Mouse (Mus musculus): ENCODE measurements at regions not wholly inside any gene's neighbourhood (a gene's known extent, or its start where the extent isn't known, plus 50 kb on each side); places are given as distances from the start of the nearest gene placed in this dataset. TPM values are rescaled to one million over a fixed set of nuclear protein-coding genes. Genes with fewer than 3 reads are reported as not detected.

DNA sequence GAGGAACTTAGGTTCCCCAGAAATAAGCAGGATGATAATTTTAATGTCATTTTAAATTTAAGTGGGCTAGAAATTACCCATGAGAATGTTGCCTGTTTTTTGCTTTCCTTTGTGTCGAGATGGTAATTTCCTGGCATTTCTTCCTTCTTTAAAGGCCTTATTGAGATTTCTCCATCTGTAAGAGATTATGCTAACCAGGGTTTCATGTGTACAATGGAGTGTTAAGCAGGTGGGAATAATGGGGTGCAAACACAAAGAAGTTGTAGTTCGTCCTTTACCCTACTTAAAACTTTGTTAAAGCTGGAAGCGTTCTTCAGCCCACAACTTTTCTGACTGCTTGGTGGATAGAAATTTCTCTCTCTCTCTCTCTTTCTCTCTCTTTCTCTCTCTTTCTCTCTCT is 77.8 kb upstream of the Zfp64 start:
- Histone ChIP-seq H3K9ac (no peak overlapping the region), H3K4me2 (no peak overlapping the region), H3K4me1 (replicated peaks) (no peaks in the 10 kb centered on the region), H3K27ac (replicated peaks) (no peak overlapping the region), H3K9me3 (replicated peaks) (no peaks in the 10 kb centered on the region), H3K36me3 (replicated peaks) (no peaks in the 10 kb centered on the region), H3K4me3 (replicated peaks) (no peak overlapping the region), H3K27me3 (no peaks in the 10 kb centered on the region)
- 60% methylated on average over 3 of the region's 3 CpGs for WGBS (ENCODE audit: insufficient replicate concordance)
- no peak for ATAC-seq (ENCODE audit: insufficient read depth)

DNA sequence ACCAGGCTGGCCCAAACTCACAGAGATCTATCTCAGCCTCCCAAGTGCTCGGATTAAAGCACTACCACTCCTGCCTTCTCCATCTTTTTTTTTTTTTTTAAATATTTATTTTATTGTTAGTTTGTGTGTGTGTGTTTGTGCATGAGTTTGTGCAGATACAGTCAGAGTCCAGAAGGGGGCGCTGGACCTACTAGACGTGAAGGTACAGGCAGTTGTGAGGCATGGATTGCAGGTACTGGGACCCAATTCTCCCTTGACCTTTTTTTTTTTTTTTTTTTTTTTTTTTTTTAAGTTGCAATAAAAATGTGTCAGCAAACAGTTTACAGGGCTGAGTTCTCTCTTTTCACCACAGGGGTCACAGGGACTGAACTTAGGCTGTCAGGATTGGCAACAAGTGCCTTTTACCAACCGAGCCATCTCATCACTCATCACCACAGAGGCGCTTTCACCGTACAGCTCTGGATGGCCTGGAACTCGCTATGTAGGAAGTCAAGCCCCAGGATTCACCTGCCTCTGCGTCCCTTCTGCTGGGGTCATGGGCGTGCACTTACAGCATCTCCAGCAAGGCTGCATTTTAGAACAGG is 73.2 kb upstream of the Zfp64 start:
- H3K9ac ChIP-seq = no peak overlapping the region
- whole genome bisulfite sequencing (ENCODE audit: insufficient replicate concordance) = 58% methylated on average over 9 of the region's 9 CpGs
- no peak overlapping the region for H3K4me3 ChIP-seq (replicated peaks)
- H3K4me2 ChIP-seq = no peak overlapping the region
- ATAC-seq (ENCODE audit: insufficient read depth) = no peak
- H3K27me3 ChIP-seq = no peaks in the 10 kb centered on the region
- no peaks in the 10 kb centered on the region for H3K4me1 ChIP-seq (replicated peaks)
- H3K27ac ChIP-seq (replicated peaks) = no peak overlapping the region
- no peaks in the 10 kb centered on the region for H3K36me3 ChIP-seq (replicated peaks)
- H3K9me3 ChIP-seq (replicated peaks) = no peaks in the 10 kb centered on the region

DNA sequence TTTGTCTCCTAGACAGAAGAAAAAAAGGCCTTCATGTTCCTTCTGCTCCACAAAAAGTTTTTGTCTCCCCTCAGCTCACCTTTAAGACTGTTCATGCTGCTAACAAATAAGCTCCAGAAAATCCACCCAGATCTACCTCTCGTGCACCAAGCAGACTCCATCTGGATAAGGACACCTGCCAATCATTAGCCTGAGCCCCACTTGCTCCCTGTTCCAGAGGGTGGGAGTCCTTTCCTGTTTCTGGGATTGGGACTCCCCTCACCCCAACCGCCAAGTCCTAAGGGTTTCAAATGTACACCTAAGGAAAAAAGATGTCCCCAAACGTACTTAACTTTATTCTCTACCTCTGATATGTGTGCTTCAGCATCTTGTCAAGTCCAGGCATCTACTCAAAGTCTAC is 63.6 kb upstream of the Zfp64 start:
- no peak for ATAC-seq (ENCODE audit: insufficient read depth)
- Histone ChIP-seq H3K4me1 (replicated peaks) (no peaks in the 10 kb centered on the region), H3K4me2 (no peak overlapping the region), H3K27ac (replicated peaks) (no peak overlapping the region), H3K27me3 (no peaks in the 10 kb centered on the region), H3K36me3 (replicated peaks) (no peaks in the 10 kb centered on the region), H3K4me3 (replicated peaks) (no peak overlapping the region), H3K9ac (no peak overlapping the region), H3K9me3 (replicated peaks) (no peaks in the 10 kb centered on the region)
- WGBS (ENCODE audit: insufficient replicate concordance) = 55% methylated on average over 3 of the region's 3 CpGs

DNA sequence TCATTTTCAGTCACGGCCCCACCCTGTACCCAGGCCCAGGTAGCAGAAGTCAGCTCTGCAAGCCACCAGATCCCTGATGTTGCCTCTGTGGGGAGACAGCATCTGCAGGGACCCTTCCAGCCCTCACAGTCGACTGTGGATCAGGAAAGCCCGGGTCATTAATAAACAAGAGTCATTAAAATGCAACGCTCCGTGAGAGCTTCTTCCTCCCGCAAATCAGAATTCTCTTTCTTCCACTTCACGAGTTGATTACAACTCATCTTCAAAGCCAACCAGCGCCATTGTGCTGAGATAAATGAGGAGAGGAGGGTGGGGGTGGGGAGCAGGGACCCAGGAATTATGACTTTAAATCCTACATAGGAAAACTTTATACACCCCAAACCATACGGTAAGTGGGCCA is 54.9 kb upstream of the Zfp64 start:
- H3K27ac ChIP-seq (replicated peaks) = no peak overlapping the region

DNA sequence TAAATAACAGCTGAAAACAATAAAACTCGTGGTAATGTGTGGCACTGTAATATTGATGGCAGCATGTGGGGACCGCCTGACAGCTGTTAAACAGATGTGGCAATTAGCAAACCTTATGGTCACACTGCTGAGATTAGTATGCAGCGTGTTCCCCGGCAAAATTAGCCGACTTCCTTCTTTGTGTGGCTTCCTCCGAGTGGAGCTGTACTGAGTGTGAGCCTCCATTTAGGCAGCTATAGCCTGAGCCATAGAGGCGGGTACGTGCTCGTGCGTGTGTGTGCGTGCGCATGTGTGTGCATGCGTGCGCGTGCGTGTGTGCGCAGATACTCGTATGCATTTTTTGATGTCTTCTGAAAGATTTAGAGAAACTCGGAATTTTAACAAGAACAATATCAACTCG is 53.4 kb upstream of the Zfp64 start:
- no peak overlapping the region for H3K4me2 ChIP-seq
- H3K4me1 ChIP-seq (replicated peaks) = no peaks in the 10 kb centered on the region
- H3K4me3 ChIP-seq (replicated peaks) = no peak overlapping the region
- 44% methylated on average over 20 of the region's 20 CpGs for WGBS (ENCODE audit: insufficient replicate concordance)
- H3K9ac ChIP-seq = no peak overlapping the region
- no peak overlapping the region for H3K27ac ChIP-seq (replicated peaks)
- ATAC-seq (ENCODE audit: insufficient read depth) = no peak
- no peaks in the 10 kb centered on the region for H3K36me3 ChIP-seq (replicated peaks)
- H3K27me3 ChIP-seq = peaks cover 13% of the 10 kb centered on the region; the same call in 1 of the 2 replicates
- H3K9me3 ChIP-seq (replicated peaks) = no peaks in the 10 kb centered on the region

More for the DNA sequence above, 54.9 kb upstream of the Zfp64 start:
- Histone ChIP-seq H3K9me3 (replicated peaks) (no peaks in the 10 kb centered on the region), H3K4me3 (replicated peaks) (no peak overlapping the region), H3K4me1 (replicated peaks) (no peaks in the 10 kb centered on the region), H3K36me3 (replicated peaks) (no peaks in the 10 kb centered on the region), H3K4me2 (no peak overlapping the region), H3K9ac (no peak overlapping the region), H3K27me3 (peaks cover 13% of the 10 kb centered on the region; the same call in 1 of the 2 replicates)
- WGBS (ENCODE audit: insufficient replicate concordance) = 61% methylated on average over 9 of the region's 9 CpGs
- no peak for ATAC-seq (ENCODE audit: insufficient read depth)

DNA sequence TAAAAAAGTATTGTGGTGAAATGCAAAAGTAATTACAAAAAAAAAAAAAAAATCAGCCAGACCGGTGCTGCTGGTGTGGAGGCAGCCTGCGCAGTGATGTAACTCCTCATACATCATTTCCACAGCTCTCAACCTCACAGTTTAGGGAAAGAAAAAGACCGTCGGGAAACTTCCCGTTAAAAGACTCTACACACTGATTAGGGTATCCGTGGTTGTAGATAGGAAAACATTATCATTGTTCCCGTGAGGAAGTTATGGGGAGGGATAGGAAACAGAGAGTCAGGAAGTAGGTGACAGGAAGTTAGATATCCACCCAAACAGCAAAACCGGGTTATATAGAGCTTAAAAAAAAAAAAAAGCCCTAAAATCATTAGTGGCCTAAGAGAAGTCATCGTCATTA is 52.9 kb upstream of the Zfp64 start:
- no peak overlapping the region for H3K4me3 ChIP-seq (replicated peaks)
- 12% methylated on average over 9 of the region's 9 CpGs for WGBS (ENCODE audit: insufficient replicate concordance)
- H3K4me1 ChIP-seq (replicated peaks) = no peaks in the 10 kb centered on the region
- no peak overlapping the region for H3K9ac ChIP-seq
- no peaks in the 10 kb centered on the region for H3K9me3 ChIP-seq (replicated peaks)
- 0 out of 2 replicates have a peak, but pooled peaks have one; percentile 15 for ATAC-seq (ENCODE audit: insufficient read depth)
- no peaks in the 10 kb centered on the region for H3K36me3 ChIP-seq (replicated peaks)
- peaks cover 13% of the 10 kb centered on the region; the same call in 1 of the 2 replicates for H3K27me3 ChIP-seq
- H3K27ac ChIP-seq (replicated peaks) = no peak overlapping the region
- H3K4me2 ChIP-seq = no peak overlapping the region

DNA sequence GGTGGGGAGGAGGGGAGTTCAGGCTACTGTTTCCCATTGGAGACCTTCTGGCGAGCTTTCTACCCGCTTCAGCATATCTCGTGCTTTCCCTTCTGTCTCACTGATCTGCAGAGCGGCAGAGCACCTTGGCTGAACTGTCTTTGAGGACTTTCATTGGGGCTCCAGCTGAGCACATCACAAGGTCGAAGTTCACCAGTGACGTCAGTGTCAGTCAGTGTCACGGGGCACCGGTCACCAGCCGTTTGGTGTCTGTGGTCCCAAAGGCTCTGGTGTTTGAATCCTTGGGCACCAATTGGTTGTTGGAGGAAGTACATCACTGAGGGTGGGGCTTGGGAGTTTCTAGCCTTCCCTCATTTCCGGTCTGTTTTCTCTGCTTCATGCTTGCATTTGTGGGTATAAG is 51.2 kb upstream of the Zfp64 start:
- Histone ChIP-seq H3K4me2 (no peak overlapping the region), H3K9me3 (replicated peaks) (no peaks in the 10 kb centered on the region), H3K4me1 (replicated peaks) (no peaks in the 10 kb centered on the region), H3K9ac (no peak overlapping the region), H3K27ac (replicated peaks) (no peak overlapping the region), H3K4me3 (replicated peaks) (no peak overlapping the region), H3K27me3 (peaks cover 13% of the 10 kb centered on the region; the same call in 1 of the 2 replicates), H3K36me3 (replicated peaks) (no peaks in the 10 kb centered on the region)
- WGBS (ENCODE audit: insufficient replicate concordance) = 68% methylated on average over 10 of the region's 10 CpGs
- no peak for ATAC-seq (ENCODE audit: insufficient read depth)

DNA sequence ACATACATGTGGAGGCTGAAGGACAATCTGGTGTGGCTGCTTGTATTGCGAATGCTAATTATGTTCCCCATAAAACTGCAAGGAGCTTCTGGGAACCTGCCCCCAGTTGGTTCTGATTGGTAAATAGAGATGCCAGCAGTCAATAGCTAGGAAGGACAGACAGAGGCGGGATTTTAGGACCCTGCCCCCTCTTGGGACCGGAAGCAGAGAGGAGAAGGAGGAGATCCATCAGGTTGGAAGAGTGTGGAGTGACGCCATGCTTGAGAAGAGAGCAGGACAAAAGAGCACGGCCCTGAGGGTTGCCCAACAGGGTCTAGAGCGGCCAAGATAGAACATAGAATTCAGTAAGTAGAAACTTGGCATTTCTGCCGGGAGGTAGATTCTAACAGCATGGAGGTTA is 50.4 kb upstream of the Zfp64 start:
- WGBS (ENCODE audit: insufficient replicate concordance) = 66% methylated on average over 7 of the region's 7 CpGs
- Histone ChIP-seq H3K27ac (replicated peaks) (no peak overlapping the region), H3K36me3 (replicated peaks) (no peaks in the 10 kb centered on the region), H3K4me3 (replicated peaks) (no peak overlapping the region), H3K27me3 (peaks cover 13% of the 10 kb centered on the region; the same call in 1 of the 2 replicates), H3K4me1 (replicated peaks) (no peaks in the 10 kb centered on the region), H3K9ac (no peak overlapping the region), H3K4me2 (no peak overlapping the region), H3K9me3 (replicated peaks) (no peaks in the 10 kb centered on the region)
- no peak for ATAC-seq (ENCODE audit: insufficient read depth)

Small RNA genes lying in the stretch of these regions (microRNA-seq; reads per million reads assigned to microRNA genes)
- gene Gm26469 = not detected
